Mouse (Mus musculus) limb, embryonic 11.5 days (tissue): ENCODE measurements at regions not wholly inside any gene's neighbourhood (a gene's known extent, or its start where the extent isn't known, plus 50 kb on each side); places are given as distances from the start of the nearest gene placed in this dataset.
"Not testable (repeated sequence)": the region's sequence is repeated elsewhere in the genome, so short reads cannot be mapped to it uniquely, and the experiment has no call there.

Experiments used
- ATAC-seq: fragments of 200-750 bp; cut with Nextera tagmentation; 2 replicates; pipeline ENCODE4 v1.8.0; 2017; ENCODE audit warnings: low read depth; ENCODE audit not compliant: insufficient number of reproducible peaks, low FRiP score, low TSS enrichment
- DNase-seq: peaks from one replicate; pipeline ENCODE4 v3.0.0-alpha.2; 2015; ENCODE audit warnings: low spot score
- H3K27ac ChIP-seq: fragments of 300-500 bp; sonication (generic); replicated peaks from 2 replicates; pipeline ENCODE4 v1.5.1; 2014; ENCODE audit warnings: low read depth, mild to moderate bottlenecking, low read length
- H3K27me3 ChIP-seq: fragments of 300-500 bp; sonication (generic); 2 replicates; pipeline ENCODE4 v1.6.1; 2014; ENCODE audit warnings: mild to moderate bottlenecking, low read length, mixed read lengths; ENCODE audit not compliant: control insufficient read depth, insufficient read depth
- H3K36me3 ChIP-seq: fragments of 300-500 bp; sonication (generic); 2 replicates; pipeline ENCODE4 v1.6.1; 2014; ENCODE audit warnings: mild to moderate bottlenecking, low read length, moderate library complexity, mixed read lengths; ENCODE audit not compliant: control insufficient read depth, insufficient read depth
- H3K4me1 ChIP-seq: fragments of 300-500 bp; sonication (generic); 2 replicates; pipeline ENCODE4 v1.6.1; 2014; ENCODE audit warnings: low read length, mixed read lengths; ENCODE audit not compliant: control insufficient read depth, insufficient read depth
- H3K4me2 ChIP-seq: fragments of 300-500 bp; sonication (generic); 2 replicates; pipeline ENCODE4 v1.6.1; 2014; ENCODE audit warnings: low read depth, mild to moderate bottlenecking, moderate library complexity; ENCODE audit not compliant: severe bottlenecking
- H3K4me3 ChIP-seq: fragments of 300-500 bp; sonication (generic); 2 replicates; pipeline ENCODE4 v1.5.1; 2014; ENCODE audit warnings: low read depth, low read length
- H3K9ac ChIP-seq: fragments of 300-500 bp; sonication (generic); 2 replicates; pipeline ENCODE4 v1.6.1; 2014; ENCODE audit warnings: mild to moderate bottlenecking, low read length
- H3K9me3 ChIP-seq: fragments of 300-500 bp; sonication (generic); 2 replicates; pipeline ENCODE4 v1.6.1; 2016; ENCODE audit warnings: low read length; ENCODE audit not compliant: control insufficient read depth
- WGBS: fragments of 180-500 bp; shearing (Covaris S2); extraction: QIAGEN DNeasy Blood & Tissue Kit; methylation state at CpG from one replicate; pipeline ENCODE4 v1.1.7; 2014; 5-methylcytosine and 5-hydroxymethylcytosine counted together

- ATAC-seq (no peak), DNase-seq (no peak)
- Histone ChIP-seq H3K9ac (no peak overlapping the region), H3K27me3 (no peaks in the 10 kb centered on the region), H3K27ac (no peak overlapping the region), H3K36me3 (no peaks in the 10 kb centered on the region), H3K4me2 (no peak overlapping the region), H3K4me3 (no peak overlapping the region), H3K4me1 (no peaks in the 10 kb centered on the region), H3K9me3 (no peaks in the 10 kb centered on the region)
- 78% methylated on average over 4 of the region's 4 CpGs for WGBS
Measured at GRCm38 (mm10) chr13:26959534-26960100, 97.8 kb upstream of the Prl start.

GRCm38 (mm10) chr13:26960531-26960930 is 96.8 kb upstream of the Prl start:
- H3K27me3 ChIP-seq, H3K27ac ChIP-seq, DNase-seq, H3K36me3 ChIP-seq, H3K4me1 ChIP-seq, H3K4me3 ChIP-seq, ATAC-seq, H3K9me3 ChIP-seq, H3K9ac ChIP-seq, H3K4me2 ChIP-seq: not testable (repeated sequence)

GRCm38 (mm10) chr13:26976024-26976423 is 81.3 kb upstream of the Prl start:
- ATAC-seq, result no peak
- Histone ChIP-seq H3K9ac (no peak overlapping the region), H3K4me2 (no peak overlapping the region), H3K27ac (no peak overlapping the region), H3K4me1 (no peaks in the 10 kb centered on the region), H3K27me3 (no peaks in the 10 kb centered on the region), H3K36me3 (no peaks in the 10 kb centered on the region), H3K9me3 (no peaks in the 10 kb centered on the region), H3K4me3 (no peak overlapping the region)
- no peak for DNase-seq
- 94% methylated on average over 1 of the region's 1 CpGs for WGBS

GRCm38 (mm10) chr13:26980475-26980874 is 76.9 kb upstream of the Prl start:
- no peak for DNase-seq
- WGBS, result 96% methylated on average over 1 of the region's 1 CpGs

More at GRCm38 (mm10) chr13:26980475-26980874, 76.9 kb upstream of the Prl start:
- no peak overlapping the region for H3K4me3 ChIP-seq
- ATAC-seq, result no peak
- no peaks in the 10 kb centered on the region for H3K27me3 ChIP-seq
- no peak overlapping the region for H3K4me2 ChIP-seq
- H3K27ac ChIP-seq, result no peak overlapping the region
- H3K36me3 ChIP-seq, result no peaks in the 10 kb centered on the region
- H3K9ac ChIP-seq, result no peak overlapping the region
- H3K4me1 ChIP-seq, result no peaks in the 10 kb centered on the region
- no peaks in the 10 kb centered on the region for H3K9me3 ChIP-seq
